Mouse (Mus musculus): ENCODE data around the gene Cdk6. TPM values are rescaled to one million over a fixed set of nuclear protein-coding genes. Genes with fewer than 3 reads are reported as not detected.

Cdk6 gene
- polyA plus RNA-seq, 1 experiment from 2014 or later, result 25.9 TPM

DNA sequence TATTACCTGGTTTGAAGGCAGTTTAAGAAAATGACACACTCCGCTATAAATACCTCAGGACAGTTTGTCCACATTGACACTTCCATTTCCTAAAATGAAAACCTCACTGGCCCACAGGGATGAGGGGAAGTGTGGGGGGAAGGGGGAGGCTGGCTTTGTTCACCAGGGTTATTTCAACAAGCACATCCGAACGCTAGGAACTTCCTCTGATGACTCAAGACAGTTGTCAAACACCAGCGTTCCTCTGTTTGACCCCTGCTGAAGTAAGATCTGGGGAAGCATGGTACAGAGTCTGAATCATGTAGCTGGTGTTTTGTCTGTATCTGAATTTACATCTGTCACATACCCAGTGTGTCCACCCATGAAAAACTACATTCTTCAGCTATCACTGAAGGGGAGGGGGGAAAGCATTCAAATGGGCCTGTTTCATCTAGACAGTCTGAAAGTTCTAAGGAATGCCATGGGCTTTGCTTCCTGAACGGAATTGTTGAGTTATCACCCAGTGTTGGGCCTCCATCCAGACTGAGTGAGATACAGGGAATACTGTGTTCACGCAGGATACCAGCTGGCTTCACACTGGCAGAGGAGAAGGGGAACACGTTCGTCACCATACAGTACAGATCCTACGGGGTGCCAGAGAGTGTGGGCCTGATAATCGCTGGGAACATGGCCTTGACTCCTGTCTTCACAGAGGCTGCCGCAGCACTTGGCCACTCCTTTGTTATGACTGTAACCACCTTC lies 161.5 kb downstream of the Cdk6 start:
- Histone ChIP-seq H3K36me3 (replicated peaks) (no peaks in the 10 kb centered on the region), H3K9me3 (no peaks in the 10 kb centered on the region), H3K4me1 (peaks cover 17% of the 10 kb centered on the region; the same call in 1 of the 2 replicates), H3K27me3 (replicated peaks; ENCODE audit: low read depth, poor library complexity, severe bottlenecking) (no peaks in the 10 kb centered on the region), H3K4me3 (no peak overlapping the region), H3K27ac (replicated peaks) (no peak overlapping the region)
- DNase-seq (ENCODE audit: low spot score), result no peak
- 68% methylated on average over 11 of the region's 11 CpGs for WGBS

DNA sequence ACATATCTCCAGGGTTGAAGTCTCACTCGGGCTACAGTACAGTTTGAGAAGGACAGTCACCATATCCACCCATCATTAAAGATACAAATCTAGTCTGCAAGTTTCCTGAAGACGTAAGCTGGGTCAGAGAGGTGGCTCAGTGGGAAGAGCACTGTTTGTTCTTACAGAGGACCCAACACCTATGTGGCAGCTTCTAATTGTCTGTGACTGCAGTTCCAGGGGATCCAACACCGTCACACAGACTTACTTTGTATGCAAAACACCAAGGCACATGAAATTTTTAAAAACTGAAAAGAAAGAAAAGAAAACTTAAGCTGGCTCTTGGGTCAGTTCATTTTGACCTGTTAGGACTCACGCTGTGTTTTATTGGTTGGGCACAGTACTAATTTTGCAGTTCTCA lies 162.1 kb downstream of the Cdk6 start:
- Histone ChIP-seq H3K27ac (replicated peaks) (no peak overlapping the region), H3K9me3 (no peaks in the 10 kb centered on the region), H3K27me3 (replicated peaks; ENCODE audit: low read depth, poor library complexity, severe bottlenecking) (no peaks in the 10 kb centered on the region), H3K4me1 (peaks cover 17% of the 10 kb centered on the region; the same call in 1 of the 2 replicates), H3K36me3 (replicated peaks) (no peaks in the 10 kb centered on the region), H3K4me3 (no peak overlapping the region)
- no peak for DNase-seq (ENCODE audit: low spot score)
- WGBS, result 83% methylated on average over 4 of the region's 4 CpGs

GRCm38 (mm10) chr5:3503836-3504323 lies 162.6 kb downstream of the Cdk6 start:
- 89% methylated on average over 9 of the region's 9 CpGs for WGBS
- no peak overlapping the region for H3K4me3 ChIP-seq
- no peaks in the 10 kb centered on the region for H3K36me3 ChIP-seq (replicated peaks)
- no peak overlapping the region for H3K27ac ChIP-seq (replicated peaks)
- H3K9me3 ChIP-seq, result no peaks in the 10 kb centered on the region
- peaks cover 17% of the 10 kb centered on the region; the same call in 1 of the 2 replicates for H3K4me1 ChIP-seq
- no peaks in the 10 kb centered on the region for H3K27me3 ChIP-seq (replicated peaks; ENCODE audit: low read depth, poor library complexity, severe bottlenecking)
- DNase-seq (ENCODE audit: low spot score), result no peak

GRCm38 (mm10) chr5:3504453-3504852 lies 163.2 kb downstream of the Cdk6 start:
- Histone ChIP-seq H3K27me3 (replicated peaks; ENCODE audit: low read depth, poor library complexity, severe bottlenecking) (no peaks in the 10 kb centered on the region), H3K4me1 (peaks cover 17% of the 10 kb centered on the region; the same call in 1 of the 2 replicates), H3K4me3 (no peak overlapping the region), H3K9me3 (no peaks in the 10 kb centered on the region), H3K36me3 (replicated peaks) (no peaks in the 10 kb centered on the region), H3K27ac (replicated peaks) (no peak overlapping the region)
- no peak for DNase-seq (ENCODE audit: low spot score)
- WGBS, result 71% methylated on average over 4 of the region's 4 CpGs

GRCm38 (mm10) chr5:3505553-3505952 lies 164.3 kb downstream of the Cdk6 start:
- Histone ChIP-seq H3K27me3 (replicated peaks; ENCODE audit: low read depth, poor library complexity, severe bottlenecking) (no peaks in the 10 kb centered on the region), H3K4me1 (peaks cover 17% of the 10 kb centered on the region; the same call in 1 of the 2 replicates), H3K27ac (replicated peaks) (no peak overlapping the region), H3K36me3 (replicated peaks) (no peaks in the 10 kb centered on the region), H3K9me3 (no peaks in the 10 kb centered on the region), H3K4me3 (no peak overlapping the region)
- no peak for DNase-seq (ENCODE audit: low spot score)
- 72% methylated on average over 2 of the region's 2 CpGs for WGBS

DNA sequence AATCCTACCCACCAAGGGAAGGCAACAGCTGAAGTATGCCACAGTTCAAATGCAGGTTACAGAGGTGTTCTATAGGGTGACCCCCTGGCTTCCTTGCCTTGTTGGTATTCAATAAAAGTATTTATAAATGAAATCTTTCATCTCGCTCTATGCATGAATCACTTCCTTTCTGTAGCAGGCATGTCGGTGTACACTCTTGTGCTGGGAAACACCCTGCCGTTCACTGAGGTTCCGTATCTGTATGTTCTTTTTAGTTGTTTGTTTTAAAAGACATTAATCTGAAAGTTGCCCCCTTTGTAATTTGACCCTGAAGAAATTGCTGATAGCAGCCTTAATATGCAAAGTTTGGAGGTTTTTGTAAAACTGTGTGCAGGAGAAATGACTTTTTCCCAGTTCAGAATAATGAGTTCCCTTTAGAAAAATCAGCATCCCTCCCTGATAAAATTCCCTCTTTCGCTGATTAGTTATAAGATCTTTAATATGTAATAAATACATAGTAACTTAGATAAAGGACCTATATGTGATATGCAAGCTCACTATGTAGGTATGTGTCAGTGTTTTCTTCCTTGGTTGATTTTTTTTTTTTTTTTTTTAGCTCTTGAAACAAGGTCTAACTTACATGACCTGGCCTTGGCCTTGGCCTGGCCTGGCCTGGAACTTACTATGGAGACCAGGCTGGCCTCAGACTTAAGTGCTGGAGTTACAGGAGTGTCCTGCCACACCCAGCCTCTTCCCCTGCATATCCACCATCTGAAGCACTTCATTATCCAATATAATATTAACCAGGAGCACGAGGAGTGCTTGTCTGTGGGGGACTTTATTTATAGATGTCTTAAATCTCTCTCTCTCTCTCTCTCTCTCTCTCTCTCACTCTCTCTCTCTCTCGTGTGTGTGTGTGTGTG lies 167.4 kb downstream of the Cdk6 start:
- Histone ChIP-seq H3K27ac (replicated peaks) (no peak overlapping the region), H3K4me1 (no peaks in the 10 kb centered on the region), H3K9me3 (no peaks in the 10 kb centered on the region), H3K27me3 (replicated peaks; ENCODE audit: low read depth, poor library complexity, severe bottlenecking) (no peaks in the 10 kb centered on the region), H3K36me3 (replicated peaks) (no peaks in the 10 kb centered on the region), H3K4me3 (no peak overlapping the region)
- 84% methylated on average over 7 of the region's 7 CpGs for WGBS
- DNase-seq (ENCODE audit: low spot score), result no peak

GRCm38 (mm10) chr5:3509503-3509902 lies 168.2 kb downstream of the Cdk6 start:
- 92% methylated on average over 3 of the region's 3 CpGs for WGBS
- Histone ChIP-seq H3K27ac (replicated peaks) (no peak overlapping the region), H3K9me3 (no peaks in the 10 kb centered on the region), H3K4me1 (no peaks in the 10 kb centered on the region), H3K4me3 (no peak overlapping the region), H3K36me3 (replicated peaks) (no peaks in the 10 kb centered on the region), H3K27me3 (replicated peaks; ENCODE audit: low read depth, poor library complexity, severe bottlenecking) (no peaks in the 10 kb centered on the region)
- DNase-seq (ENCODE audit: low spot score), result no peak

- WGBS, result 86% methylated on average over 10 of the region's 10 CpGs
- H3K4me3 ChIP-seq, result no peak overlapping the region
- no peak for DNase-seq (ENCODE audit: low spot score)
- H3K27ac ChIP-seq (replicated peaks), result no peak overlapping the region
- no peaks in the 10 kb centered on the region for H3K9me3 ChIP-seq
- H3K4me1 ChIP-seq, result no peaks in the 10 kb centered on the region
- H3K27me3 ChIP-seq (replicated peaks; ENCODE audit: low read depth, poor library complexity, severe bottlenecking), result no peaks in the 10 kb centered on the region
- H3K36me3 ChIP-seq (replicated peaks), result no peaks in the 10 kb centered on the region
Measured at GRCm38 (mm10) chr5:3511097-3511795, 170.0 kb downstream of the Cdk6 start.

- H3K4me1 ChIP-seq, result no peaks in the 10 kb centered on the region
- no peaks in the 10 kb centered on the region for H3K9me3 ChIP-seq
- DNase-seq (ENCODE audit: low spot score), result no peak
- no peak overlapping the region for H3K27ac ChIP-seq (replicated peaks)
- no peaks in the 10 kb centered on the region for H3K27me3 ChIP-seq (replicated peaks; ENCODE audit: low read depth, poor library complexity, severe bottlenecking)
- 56% methylated on average over 4 of the region's 4 CpGs for WGBS
- H3K36me3 ChIP-seq (replicated peaks), result no peaks in the 10 kb centered on the region
- no peak overlapping the region for H3K4me3 ChIP-seq
Measured at GRCm38 (mm10) chr5:3512584-3512983, 171.3 kb downstream of the Cdk6 start.

GRCm38 (mm10) chr5:3514901-3515311 lies 173.6 kb downstream of the Cdk6 start:
- DNase-seq (ENCODE audit: low spot score), result no peak
- peaks cover 11% of the 10 kb centered on the region; the same call in 1 of the 2 replicates for H3K36me3 ChIP-seq (replicated peaks)
- WGBS, result 75% methylated on average over 8 of the region's 8 CpGs
- no peaks in the 10 kb centered on the region for H3K9me3 ChIP-seq
- no peak overlapping the region for H3K27ac ChIP-seq (replicated peaks)
- no peaks in the 10 kb centered on the region for H3K27me3 ChIP-seq (replicated peaks; ENCODE audit: low read depth, poor library complexity, severe bottlenecking)
- H3K4me1 ChIP-seq, result no peaks in the 10 kb centered on the region
- no peak overlapping the region for H3K4me3 ChIP-seq

DNA sequence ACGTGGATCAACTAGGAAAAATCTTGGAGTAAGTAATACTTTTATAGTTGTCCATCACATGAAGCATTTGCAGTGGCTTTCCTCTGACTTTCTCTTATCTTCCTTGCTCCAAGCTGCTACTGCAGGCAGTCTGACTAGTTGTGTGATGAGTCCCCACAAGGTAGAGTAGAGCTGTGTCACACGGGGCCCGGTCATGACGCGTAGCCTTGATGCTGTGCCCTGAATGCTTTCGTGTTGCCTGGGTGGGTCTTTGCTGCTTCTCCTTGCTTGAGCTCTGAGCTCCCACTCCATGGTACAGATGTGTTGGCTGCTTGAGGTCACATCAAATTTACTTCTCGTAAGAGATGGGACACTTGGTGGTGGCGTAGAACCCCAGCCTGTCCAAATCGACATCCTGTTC lies 174.2 kb downstream of the Cdk6 start:
- no peaks in the 10 kb centered on the region for H3K9me3 ChIP-seq
- no peaks in the 10 kb centered on the region for H3K4me1 ChIP-seq
- WGBS, result 91% methylated on average over 9 of the region's 9 CpGs
- H3K36me3 ChIP-seq (replicated peaks), result peaks cover 16% of the 10 kb centered on the region; the same call in 1 of the 2 replicates
- H3K27ac ChIP-seq (replicated peaks), result no peak overlapping the region
- DNase-seq (ENCODE audit: low spot score), result no peak
- H3K27me3 ChIP-seq (replicated peaks; ENCODE audit: low read depth, poor library complexity, severe bottlenecking), result no peaks in the 10 kb centered on the region
- H3K4me3 ChIP-seq, result no peak overlapping the region

- WGBS, result 78% methylated on average over 9 of the region's 9 CpGs
- H3K27ac ChIP-seq (replicated peaks), result no peak overlapping the region
- H3K36me3 ChIP-seq (replicated peaks), result peaks cover 23% of the 10 kb centered on the region
- H3K4me3 ChIP-seq, result no peak overlapping the region
- no peaks in the 10 kb centered on the region for H3K27me3 ChIP-seq (replicated peaks; ENCODE audit: low read depth, poor library complexity, severe bottlenecking)
- H3K9me3 ChIP-seq, result no peaks in the 10 kb centered on the region
- DNase-seq (ENCODE audit: low spot score), result no peak
- H3K4me1 ChIP-seq, result no peaks in the 10 kb centered on the region
Measured at GRCm38 (mm10) chr5:3516481-3517075, 175.3 kb downstream of the Cdk6 start.

Measured in embryonic facial prominence, embryonic 10.5 days (tissue).